Mouse (Mus musculus): ENCODE data around the gene Idnk. TPM values are rescaled to one million over a fixed set of nuclear protein-coding genes. Genes with fewer than 3 reads are reported as not detected.

Idnk gene
- polyA plus RNA-seq, 1 experiment, result 21.0 TPM

DNA sequence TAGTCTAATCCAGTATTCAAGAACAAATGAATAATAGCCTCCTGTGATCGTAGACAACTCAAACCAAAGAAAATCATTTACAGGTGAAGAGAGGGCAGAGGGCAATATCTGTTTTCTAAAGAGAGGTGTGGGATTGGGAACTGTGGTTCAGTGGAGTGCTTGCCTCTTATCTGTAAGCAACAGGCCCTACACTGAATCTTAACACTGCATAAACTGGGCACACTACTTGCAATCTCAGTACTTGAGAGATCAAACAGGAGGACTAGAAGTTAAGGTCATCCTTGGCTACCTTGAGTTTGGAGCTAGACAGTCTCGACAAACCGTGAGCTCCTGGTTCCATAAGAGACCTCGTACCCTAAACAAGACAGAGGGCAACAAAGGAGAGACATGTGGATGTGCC, 48.6 kb downstream of the Idnk start:
- H3K79me2 ChIP-seq (ENCODE audit: control insufficient read depth, insufficient read depth), result peaks cover 100% of the 10 kb centered on the region
- H3ac ChIP-seq (ENCODE audit: control insufficient read depth, insufficient read length), result no peak overlapping the region
- H3K36me3 ChIP-seq (ENCODE audit: control insufficient read depth, insufficient read depth), result no peaks in the 10 kb centered on the region
- no peak for TF ChIP-seq REST (IDR thresholded peaks at IDR 0.05; ENCODE audit: insufficient read depth, insufficient read length)
- TF ChIP-seq POLR2AphosphoS2 (IDR thresholded peaks at IDR 0.05; ENCODE audit: insufficient read length, low read depth), result no peak
- no peak for TF ChIP-seq MYOD1 (IDR thresholded peaks at IDR 0.05; ENCODE audit: control insufficient read depth in 1 of 3, insufficient read length in 2 of 3, low read depth in 2 of 3)
- TF ChIP-seq MAX (IDR thresholded peaks at IDR 0.05; ENCODE audit: low read depth), result no peak
- no peak for TF ChIP-seq TCF3 (IDR thresholded peaks at IDR 0.05; ENCODE audit: insufficient read length, low read depth)
- no peak for TF ChIP-seq CEBPB (IDR thresholded peaks at IDR 0.05; ENCODE audit: insufficient read depth, poor library complexity, severe bottlenecking)
- no peak for TF ChIP-seq E2F4 (IDR thresholded peaks at IDR 0.05; ENCODE audit: insufficient read depth)
- no peak for TF ChIP-seq SRF (IDR thresholded peaks at IDR 0.05; ENCODE audit: control insufficient read depth, insufficient read length, low read depth)
- no peak for TF ChIP-seq USF1 (IDR thresholded peaks at IDR 0.05; ENCODE audit: low read depth)
- no peak overlapping the region for H3K4me3 ChIP-seq
- no peaks in the 10 kb centered on the region for H3K27me3 ChIP-seq (ENCODE audit: control insufficient read depth, insufficient read depth, insufficient read length)
- no peak overlapping the region for H3K4me2 ChIP-seq (ENCODE audit: low read depth)

DNA sequence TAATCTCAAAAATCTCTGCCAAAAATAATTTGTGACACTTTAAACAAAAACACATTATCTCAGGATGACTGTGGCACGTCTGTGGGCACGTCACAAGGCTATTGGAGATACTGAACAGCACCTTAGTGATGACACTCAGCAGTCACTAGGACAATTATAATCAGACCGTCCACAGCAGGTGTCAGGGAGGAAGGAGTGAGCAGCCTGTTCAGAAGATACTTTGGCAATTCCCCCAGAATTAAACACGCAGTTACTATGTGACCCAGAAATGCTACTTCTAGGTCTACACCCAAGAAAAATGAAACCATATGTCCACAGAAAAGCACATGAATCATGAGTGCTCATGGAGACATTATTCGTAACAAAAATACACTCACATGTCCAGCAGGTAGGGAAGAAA, 53.0 kb downstream of the Idnk start:
- Histone ChIP-seq H3K27me3 (ENCODE audit: control insufficient read depth, insufficient read depth, insufficient read length) (no peaks in the 10 kb centered on the region), H3ac (ENCODE audit: control insufficient read depth, insufficient read length) (no peak overlapping the region), H3K4me2 (ENCODE audit: low read depth) (no peak overlapping the region), H3K79me2 (ENCODE audit: control insufficient read depth, insufficient read depth) (peaks cover 99% of the 10 kb centered on the region), H3K4me3 (no peak overlapping the region), H3K36me3 (ENCODE audit: control insufficient read depth, insufficient read depth) (no peaks in the 10 kb centered on the region)
- TF ChIP-seq POLR2AphosphoS2 (IDR thresholded peaks at IDR 0.05; ENCODE audit: insufficient read length, low read depth) (no peak), E2F4 (IDR thresholded peaks at IDR 0.05; ENCODE audit: insufficient read depth) (no peak), TCF3 (IDR thresholded peaks at IDR 0.05; ENCODE audit: insufficient read length, low read depth) (no peak), REST (IDR thresholded peaks at IDR 0.05; ENCODE audit: insufficient read depth, insufficient read length) (no peak), MAX (IDR thresholded peaks at IDR 0.05; ENCODE audit: low read depth) (no peak), TCF12 (IDR thresholded peaks at IDR 0.05; ENCODE audit: insufficient read depth, poor library complexity, severe bottlenecking) (no peak), MYOG (IDR thresholded peaks at IDR 0.05; ENCODE audit: control insufficient read depth in 1 of 3, insufficient read depth in 1 of 3, insufficient read length in 2 of 3, low read depth in 2 of 3) (no peak), CEBPB (IDR thresholded peaks at IDR 0.05; ENCODE audit: insufficient read depth, poor library complexity, severe bottlenecking) (no peak), SRF (IDR thresholded peaks at IDR 0.05; ENCODE audit: control insufficient read depth, insufficient read length, low read depth) (no peak), MYOD1 (IDR thresholded peaks at IDR 0.05; ENCODE audit: control insufficient read depth in 1 of 3, insufficient read length in 2 of 3, low read depth in 2 of 3) (no peak), USF1 (IDR thresholded peaks at IDR 0.05; ENCODE audit: low read depth) (no peak), POLR2A (IDR thresholded peaks at IDR 0.05; ENCODE audit: insufficient read length, low read depth) (no peak)

DNA sequence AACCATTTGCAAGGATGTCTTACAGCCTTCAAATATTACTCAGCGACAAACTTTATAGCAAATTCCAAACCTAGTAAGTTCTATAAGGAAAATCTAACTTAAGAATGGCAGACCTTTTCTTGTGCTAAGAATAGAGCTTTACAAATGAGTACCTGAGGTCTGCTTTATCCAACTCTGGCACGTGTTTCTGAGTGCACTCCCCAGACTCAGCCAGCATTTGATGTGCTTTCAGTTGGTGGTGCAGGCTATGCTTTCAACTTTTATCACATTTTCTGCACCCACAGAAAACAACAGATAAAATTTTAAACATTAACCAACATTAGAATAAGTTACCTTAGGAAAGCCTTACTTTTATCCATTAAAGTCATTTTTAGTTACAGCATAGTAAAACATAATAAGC, 55.1 kb downstream of the Idnk start:
- H3K27me3 ChIP-seq (ENCODE audit: control insufficient read depth, insufficient read depth, insufficient read length), result no peaks in the 10 kb centered on the region
- H3K4me2 ChIP-seq (ENCODE audit: low read depth), result no peak overlapping the region
- H3K36me3 ChIP-seq (ENCODE audit: control insufficient read depth, insufficient read depth), result no peaks in the 10 kb centered on the region
- TF ChIP-seq MYOD1 (IDR thresholded peaks at IDR 0.05; ENCODE audit: control insufficient read depth in 1 of 3, insufficient read length in 2 of 3, low read depth in 2 of 3) (no peak), TCF3 (IDR thresholded peaks at IDR 0.05; ENCODE audit: insufficient read length, low read depth) (no peak), POLR2A (IDR thresholded peaks at IDR 0.05; ENCODE audit: insufficient read length, low read depth) (no peak), USF1 (IDR thresholded peaks at IDR 0.05; ENCODE audit: low read depth) (no peak)
- peaks cover 78% of the 10 kb centered on the region for H3K79me2 ChIP-seq (ENCODE audit: control insufficient read depth, insufficient read depth)
- no peak overlapping the region for H3K4me3 ChIP-seq
- no peak overlapping the region for H3ac ChIP-seq (ENCODE audit: control insufficient read depth, insufficient read length)

DNA sequence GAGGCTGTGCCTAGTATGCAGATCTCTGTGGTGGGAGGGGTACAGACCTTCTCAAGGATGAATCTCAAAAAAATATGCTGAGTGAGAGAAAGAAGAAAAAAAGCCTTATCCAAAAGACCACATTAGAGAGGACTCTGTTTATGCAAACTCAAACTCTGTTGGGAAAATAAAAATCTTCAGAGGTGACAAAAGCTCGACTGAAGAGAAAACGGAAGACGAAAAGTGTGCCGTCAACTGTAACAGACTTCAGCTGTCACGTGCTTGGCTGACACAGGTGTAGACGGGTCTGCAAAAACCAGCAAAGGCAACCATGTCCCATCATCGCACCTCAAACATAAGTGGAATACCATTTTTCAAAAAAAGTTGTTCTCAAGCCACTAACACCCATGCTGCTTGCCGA, 56.4 kb downstream of the Idnk start:
- H3K4me3 ChIP-seq, result peak overlapping the region; percentile 76
- H3K36me3 ChIP-seq (ENCODE audit: control insufficient read depth, insufficient read depth), result no peaks in the 10 kb centered on the region
- H3K4me2 ChIP-seq (ENCODE audit: low read depth), result peak overlapping the region; percentile 88
- H3K79me2 ChIP-seq (ENCODE audit: control insufficient read depth, insufficient read depth), result peaks cover 65% of the 10 kb centered on the region
- TF ChIP-seq MYOD1 (IDR thresholded peaks at IDR 0.05; ENCODE audit: control insufficient read depth in 1 of 3, insufficient read length in 2 of 3, low read depth in 2 of 3) (peak in 1 of 3 experiments; percentile 3), TCF12 (IDR thresholded peaks at IDR 0.05; ENCODE audit: insufficient read depth, poor library complexity, severe bottlenecking) (no peak), POLR2AphosphoS2 (IDR thresholded peaks at IDR 0.05; ENCODE audit: insufficient read length, low read depth) (no peak), CEBPB (IDR thresholded peaks at IDR 0.05; ENCODE audit: insufficient read depth, poor library complexity, severe bottlenecking) (no peak)
- no peak overlapping the region for H3ac ChIP-seq (ENCODE audit: control insufficient read depth, insufficient read length)
- H3K27me3 ChIP-seq (ENCODE audit: control insufficient read depth, insufficient read depth, insufficient read length), result no peaks in the 10 kb centered on the region

Other genes with a start within 250 kb of the Idnk start
- gene Spock1, start 249.3 kb upstream of the Idnk start, polyA plus RNA-seq (2012; fragmentation: generic; extraction: Trizol), result 0.19 TPM
- gene Klhl3, start 44.1 kb upstream of the Idnk start, polyA plus RNA-seq (2012; fragmentation: generic; extraction: Trizol), result 0.01 TPM
- gene Hnrnpa0, start 29.1 kb upstream of the Idnk start, polyA plus RNA-seq (2012; fragmentation: generic; extraction: Trizol), result 122 TPM
- 58.2 TPM for gene Ubqln1, start 58.0 kb downstream of the Idnk start, polyA plus RNA-seq (2012; fragmentation: generic; extraction: Trizol)
- 12.2 TPM for gene Gkap1, start 118.0 kb downstream of the Idnk start, polyA plus RNA-seq (2012; fragmentation: generic; extraction: Trizol)
- gene Kif27, start 201.5 kb downstream of the Idnk start, polyA plus RNA-seq (2012; fragmentation: generic; extraction: Trizol), result 0.08 TPM
- 3.7 TPM for gene 2210016F16Rik, start 227.6 kb downstream of the Idnk start, polyA plus RNA-seq (2012; fragmentation: generic; extraction: Trizol)
- gene Rmi1, start 244.6 kb downstream of the Idnk start, polyA plus RNA-seq (2012; fragmentation: generic; extraction: Trizol), result 5.2 TPM
- 289 TPM for gene Hnrnpk, start 245.7 kb downstream of the Idnk start, polyA plus RNA-seq (2012; fragmentation: generic; extraction: Trizol)

Measured in myocyte (in vitro differentiated cells).